Mouse (Mus musculus): ENCODE measurements at regions not wholly inside any gene's neighbourhood (a gene's known extent, or its start where the extent isn't known, plus 50 kb on each side); places are given as distances from the start of the nearest gene placed in this dataset.
"Not testable (repeated sequence)": the region's sequence is repeated elsewhere in the genome, so short reads cannot be mapped to it uniquely, and the experiment has no call there.

- Histone ChIP-seq H3K27ac (ENCODE audit: insufficient read depth, low read depth, low read length) (no peak overlapping the region), H3K4me1 (ENCODE audit: control insufficient read depth, insufficient read depth, low read length) (no peaks in the 10 kb centered on the region), H3K4me3 (ENCODE audit: insufficient read depth, low read length) (no peak overlapping the region)
- no peak for TF ChIP-seq CTCF (IDR thresholded peaks at IDR 0.05; ENCODE audit: low read depth, low read length)
- TF ChIP-seq POLR2A (IDR thresholded peaks at IDR 0.05; ENCODE audit: borderline replicate concordance, low read depth, low read length), result no peak
These were observed 245.5 kb upstream of the Tmprss15 start for GRCm38 (mm10) chr16:79336416-79336815.

- no peak for TF ChIP-seq POLR2A (IDR thresholded peaks at IDR 0.05; ENCODE audit: borderline replicate concordance, low read depth, low read length)
- TF ChIP-seq CTCF (IDR thresholded peaks at IDR 0.05; ENCODE audit: low read depth, low read length), result no peak
- no peak overlapping the region for H3K4me3 ChIP-seq (ENCODE audit: insufficient read depth, low read length)
- H3K4me1 ChIP-seq (ENCODE audit: control insufficient read depth, insufficient read depth, low read length), result no peaks in the 10 kb centered on the region
- H3K27ac ChIP-seq (ENCODE audit: insufficient read depth, low read depth, low read length), result no peak overlapping the region
These were observed 245.1 kb upstream of the Tmprss15 start for GRCm38 (mm10) chr16:79336016-79336415.

GRCm38 (mm10) chr16:79313301-79313700 lies 222.4 kb upstream of the Tmprss15 start:
- Histone ChIP-seq H3K27ac (ENCODE audit: insufficient read depth, low read depth, low read length) (no peak overlapping the region), H3K4me1 (ENCODE audit: control insufficient read depth, insufficient read depth, low read length) (no peaks in the 10 kb centered on the region), H3K4me3 (ENCODE audit: insufficient read depth, low read length) (no peak overlapping the region)
- TF ChIP-seq POLR2A (IDR thresholded peaks at IDR 0.05; ENCODE audit: borderline replicate concordance, low read depth, low read length), result no peak
- TF ChIP-seq CTCF (IDR thresholded peaks at IDR 0.05; ENCODE audit: low read depth, low read length), result no peak

- Histone ChIP-seq H3K27ac (ENCODE audit: insufficient read depth, low read depth, low read length) (no peak overlapping the region), H3K4me3 (ENCODE audit: insufficient read depth, low read length) (no peak overlapping the region), H3K4me1 (ENCODE audit: control insufficient read depth, insufficient read depth, low read length) (no peaks in the 10 kb centered on the region)
- no peak for TF ChIP-seq POLR2A (IDR thresholded peaks at IDR 0.05; ENCODE audit: borderline replicate concordance, low read depth, low read length)
- TF ChIP-seq CTCF (IDR thresholded peaks at IDR 0.05; ENCODE audit: low read depth, low read length), result no peak
These were observed 221.8 kb upstream of the Tmprss15 start for GRCm38 (mm10) chr16:79312702-79313101.

- TF ChIP-seq CTCF (IDR thresholded peaks at IDR 0.05; ENCODE audit: low read depth, low read length) (no peak), POLR2A (IDR thresholded peaks at IDR 0.05; ENCODE audit: borderline replicate concordance, low read depth, low read length) (no peak)
- H3K27ac ChIP-seq (ENCODE audit: insufficient read depth, low read depth, low read length), result no peak overlapping the region
- no peak overlapping the region for H3K4me3 ChIP-seq (ENCODE audit: insufficient read depth, low read length)
These were observed 217.6 kb upstream of the Tmprss15 start for GRCm38 (mm10) chr16:79308541-79308940.

GRCm38 (mm10) chr16:79296621-79297020 lies 205.7 kb upstream of the Tmprss15 start:
- not testable (repeated sequence) for H3K4me1 ChIP-seq (ENCODE audit: control insufficient read depth, insufficient read depth, low read length); H3K27ac ChIP-seq (ENCODE audit: insufficient read depth, low read depth, low read length); H3K4me3 ChIP-seq (ENCODE audit: insufficient read depth, low read length)

More at GRCm38 (mm10) chr16:79308541-79308940, 217.6 kb upstream of the Tmprss15 start:
- H3K4me1 ChIP-seq (ENCODE audit: control insufficient read depth, insufficient read depth, low read length), result no peaks in the 10 kb centered on the region

- H3K27ac ChIP-seq (ENCODE audit: insufficient read depth, low read depth, low read length), result no peak overlapping the region
- TF ChIP-seq CTCF (IDR thresholded peaks at IDR 0.05; ENCODE audit: low read depth, low read length) (no peak), POLR2A (IDR thresholded peaks at IDR 0.05; ENCODE audit: borderline replicate concordance, low read depth, low read length) (no peak)
- no peak overlapping the region for H3K4me3 ChIP-seq (ENCODE audit: insufficient read depth, low read length)
- no peaks in the 10 kb centered on the region for H3K4me1 ChIP-seq (ENCODE audit: control insufficient read depth, insufficient read depth, low read length)
These were observed 188.1 kb upstream of the Tmprss15 start for GRCm38 (mm10) chr16:79279006-79279405.

- Histone ChIP-seq H3K4me1 (ENCODE audit: control insufficient read depth, insufficient read depth, low read length) (no peaks in the 10 kb centered on the region), H3K4me3 (ENCODE audit: insufficient read depth, low read length) (no peak overlapping the region), H3K27ac (ENCODE audit: insufficient read depth, low read depth, low read length) (no peak overlapping the region)
- TF ChIP-seq CTCF (IDR thresholded peaks at IDR 0.05; ENCODE audit: low read depth, low read length) (no peak), POLR2A (IDR thresholded peaks at IDR 0.05; ENCODE audit: borderline replicate concordance, low read depth, low read length) (no peak)
These were observed 165.6 kb upstream of the Tmprss15 start for GRCm38 (mm10) chr16:79256525-79256924.

- no peak overlapping the region for H3K27ac ChIP-seq (ENCODE audit: insufficient read depth, low read depth, low read length)
- H3K4me1 ChIP-seq (ENCODE audit: control insufficient read depth, insufficient read depth, low read length), result no peaks in the 10 kb centered on the region
- H3K4me3 ChIP-seq (ENCODE audit: insufficient read depth, low read length), result no peak overlapping the region
- TF ChIP-seq CTCF (IDR thresholded peaks at IDR 0.05; ENCODE audit: low read depth, low read length), result no peak
These were observed 165.2 kb upstream of the Tmprss15 start for GRCm38 (mm10) chr16:79256084-79256483.

GRCm38 (mm10) chr16:79240857-79241491 lies 150.1 kb upstream of the Tmprss15 start:
- no peak overlapping the region for H3K4me3 ChIP-seq (ENCODE audit: insufficient read depth, low read length)
- H3K4me1 ChIP-seq (ENCODE audit: control insufficient read depth, insufficient read depth, low read length), result no peaks in the 10 kb centered on the region
- TF ChIP-seq POLR2A (IDR thresholded peaks at IDR 0.05; ENCODE audit: borderline replicate concordance, low read depth, low read length) (no peak), CTCF (IDR thresholded peaks at IDR 0.05; ENCODE audit: low read depth, low read length) (no peak)
- H3K27ac ChIP-seq (ENCODE audit: insufficient read depth, low read depth, low read length), result no peak overlapping the region

- H3K27ac ChIP-seq (ENCODE audit: insufficient read depth, low read depth, low read length), result no peak overlapping the region
- TF ChIP-seq CTCF (IDR thresholded peaks at IDR 0.05; ENCODE audit: low read depth, low read length) (no peak), POLR2A (IDR thresholded peaks at IDR 0.05; ENCODE audit: borderline replicate concordance, low read depth, low read length) (no peak)
- H3K4me3 ChIP-seq (ENCODE audit: insufficient read depth, low read length), result no peak overlapping the region
- H3K4me1 ChIP-seq (ENCODE audit: control insufficient read depth, insufficient read depth, low read length), result no peaks in the 10 kb centered on the region
These were observed 149.3 kb upstream of the Tmprss15 start for GRCm38 (mm10) chr16:79240191-79240590.
